Mouse (Mus musculus) kidney, postnatal 4 days (tissue): ENCODE data around the gene Ift80.
A peak's percentile ranks its signal among the peaks of the same experiment; 100 is the strongest.
"Not testable (repeated sequence)": the region's sequence is repeated elsewhere in the genome, so short reads cannot be mapped to it uniquely, and the experiment has no call there.

Source experiments
- DNase-seq, 2 experiments: peaks; one replicate each; pipeline ENCODE4 v3.0.0; 2021; ENCODE audit warnings: mixed read lengths in 2 of 2

Ift80 gene

GRCm38 (mm10) chr3:69004437-69005337 lies at the start of gene Ift80, which contains the start of gene Smc4:
TSS of gene Ift80 (minus strand) at chr3:69004570.
TSS of gene Smc4 (plus strand) at chr3:69004738.
- DNase-seq = peak; percentile 96 to 98

- no peak for DNase-seq
Observed at GRCm38 (mm10) chr3:69051894-69052293, 47.5 kb upstream of the Ift80 start.

- no peak for DNase-seq
Observed at GRCm38 (mm10) chr3:69049011-69049410, 44.6 kb upstream of the Ift80 start.

GRCm38 (mm10) chr3:69047684-69048083 lies 43.3 kb upstream of the Ift80 start:
- DNase-seq = no peak

- no peak for DNase-seq
Observed at GRCm38 (mm10) chr3:69046509-69046908, 42.1 kb upstream of the Ift80 start.

GRCm38 (mm10) chr3:69045750-69046149 lies 41.4 kb upstream of the Ift80 start:
- DNase-seq = peak; percentile 10 to 26

- no peak for DNase-seq
Observed at GRCm38 (mm10) chr3:69045400-69045703, 41.0 kb upstream of the Ift80 start.

GRCm38 (mm10) chr3:69044645-69045399 lies 40.5 kb upstream of the Ift80 start, which contains the start of gene Trim59:
TSS of gene Trim59 (minus strand) at chr3:69044755.
- peak; percentile 92 to 96 for DNase-seq

- DNase-seq = no peak
Observed at GRCm38 (mm10) chr3:69044167-69044591, 39.8 kb upstream of the Ift80 start.

GRCm38 (mm10) chr3:69041298-69041697 lies 36.9 kb upstream of the Ift80 start:
- no peak for DNase-seq

- DNase-seq = no peak
Observed at GRCm38 (mm10) chr3:69040105-69040504, 35.7 kb upstream of the Ift80 start.

- peak in 1 of 2 experiments; percentile 10 for DNase-seq
Observed at GRCm38 (mm10) chr3:69026133-69026783, 21.9 kb upstream of the Ift80 start.

GRCm38 (mm10) chr3:69020764-69021163 lies 16.4 kb upstream of the Ift80 start:
- DNase-seq = no peak

GRCm38 (mm10) chr3:69020285-69020684 lies 15.9 kb upstream of the Ift80 start:
- peak in 1 of 2 experiments; percentile 23 for DNase-seq

GRCm38 (mm10) chr3:69018635-69019034 lies 14.3 kb upstream of the Ift80 start:
- not testable (repeated sequence) for DNase-seq

GRCm38 (mm10) chr3:69017181-69017580 lies 12.8 kb upstream of the Ift80 start:
- no peak for DNase-seq

- no peak for DNase-seq
Observed at GRCm38 (mm10) chr3:69008873-69009272, 4.5 kb upstream of the Ift80 start.

GRCm38 (mm10) chr3:69006246-69006760 lies 1.9 kb upstream of the Ift80 start:
- DNase-seq = peak in 1 of 2 experiments; percentile 19

GRCm38 (mm10) chr3:69005338-69006245 lies 1.2 kb upstream of the Ift80 start:
- DNase-seq = peak; percentile 70 to 81

- no peak for DNase-seq
Observed at GRCm38 (mm10) chr3:69004055-69004436, 324 bp downstream of the Ift80 start.

GRCm38 (mm10) chr3:69002781-69003180 lies 1.6 kb downstream of the Ift80 start:
- DNase-seq = no peak

- no peak for DNase-seq
Observed at GRCm38 (mm10) chr3:68986550-68986949, 17.8 kb downstream of the Ift80 start.
